Mouse (Mus musculus) gastrocnemius, postnatal 25 days (tissue): ENCODE data around the gene Thrb. TPM values are rescaled to one million over a fixed set of nuclear protein-coding genes. Genes with fewer than 3 reads are reported as not detected.

ENCODE experiments used
- DNase-seq: peaks from one replicate; pipeline ENCODE4 v3.0.0; 2022
- long read RNA-seq, 2 experiments: library from polyadenylated mRNA; stranded (forward); transcript quantifications; one replicate each; pipeline ENCODE4 v2.0.0; 2021
- total RNA-seq, 2 experiments: library from RNA; stranded (reverse); gene quantifications; 1 replicate in 1 of 2; 2 replicates in 1 of 2; pipeline ENCODE4 v1.2.3; 2021

Gene Thrb
- total RNA-seq, result 10 to 100 TPM; 12.3 to 19.2 TPM
- long read RNA-seq, experiment 1, partial matches to known transcripts, result 0 of 2 reads
- long read RNA-seq, experiment 1, other reads (novel, unspliced or antisense), result 2 of 2 reads
- long read RNA-seq, experiment 2, partial matches to known transcripts, result 0 of 3 reads
- long read RNA-seq, experiment 2, other reads (novel, unspliced or antisense), result 3 of 3 reads

DNA sequence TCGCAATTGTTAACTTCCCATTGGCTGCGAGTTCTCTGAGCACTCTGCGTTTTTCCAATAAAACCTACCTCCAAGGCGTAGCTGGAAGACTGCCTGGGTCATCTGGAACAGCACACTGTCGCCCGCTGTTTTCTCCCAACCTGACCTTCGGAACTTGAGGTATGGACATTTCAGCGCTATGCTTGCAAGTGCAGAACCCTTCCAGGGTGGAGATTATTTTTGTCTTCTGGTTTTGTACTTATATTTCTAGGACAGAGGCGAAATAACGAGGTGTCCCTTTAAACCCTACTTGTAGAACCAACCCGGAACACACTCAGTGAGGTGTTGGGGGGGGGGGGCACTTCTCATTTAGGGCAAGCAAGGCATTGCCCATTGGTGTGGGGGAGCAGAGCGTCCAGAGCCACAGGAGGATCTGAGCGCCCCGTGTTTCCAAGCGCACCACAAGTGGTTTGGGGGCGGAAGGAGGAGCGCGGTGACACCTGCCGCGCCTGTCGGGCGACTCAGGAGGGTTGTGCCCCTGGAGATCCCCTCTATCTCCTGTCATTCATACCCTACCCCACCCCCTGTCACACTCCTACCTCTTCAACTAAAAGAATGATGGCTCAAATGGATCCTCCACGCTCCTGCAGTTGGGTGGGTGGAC is at the start of gene Thrb:
Thrb (plus strand) TSS at position 576 of the 643 bp plus-strand sequence.
- DNase-seq, result peak; percentile 19

DNA sequence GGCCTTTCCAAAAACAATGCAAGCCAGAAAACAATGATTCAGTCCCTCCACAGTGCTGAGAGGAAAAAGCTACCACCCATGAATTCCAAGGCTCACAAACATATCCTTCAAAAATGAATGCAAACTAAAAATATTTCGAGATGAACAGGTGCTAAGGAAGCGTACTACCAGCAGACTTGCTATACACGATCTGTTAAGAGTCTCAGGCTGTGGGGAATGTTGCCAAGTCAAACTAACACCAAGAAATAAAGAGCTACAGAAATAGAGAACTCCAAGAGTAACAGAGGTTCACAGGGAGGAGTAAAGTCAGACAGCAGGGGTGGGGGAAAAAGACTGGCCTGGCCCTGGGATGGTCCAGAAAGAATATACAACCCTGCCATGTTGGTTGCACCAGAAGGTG is 38.4 kb upstream of the Thrb start:
- DNase-seq, result no peak

DNA sequence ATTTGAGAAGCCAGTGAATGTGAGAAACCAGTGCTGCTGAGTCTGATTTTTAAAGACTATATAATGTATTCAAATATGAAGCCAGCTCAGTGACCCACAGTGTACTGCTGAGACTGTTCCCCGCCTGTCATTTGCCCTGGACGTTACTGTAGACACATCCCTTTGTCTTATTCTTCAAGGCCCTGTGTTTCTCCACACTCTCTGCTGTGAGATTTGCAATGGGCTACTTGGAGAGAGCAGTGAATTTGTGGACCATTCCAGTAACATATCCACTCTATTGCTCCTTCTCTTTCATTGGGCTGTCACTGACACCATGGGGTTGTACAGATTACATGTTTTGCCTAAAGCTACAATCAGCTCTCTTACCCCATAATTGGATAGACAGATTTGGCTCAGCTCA is 36.1 kb upstream of the Thrb start:
- no peak for DNase-seq

DNA sequence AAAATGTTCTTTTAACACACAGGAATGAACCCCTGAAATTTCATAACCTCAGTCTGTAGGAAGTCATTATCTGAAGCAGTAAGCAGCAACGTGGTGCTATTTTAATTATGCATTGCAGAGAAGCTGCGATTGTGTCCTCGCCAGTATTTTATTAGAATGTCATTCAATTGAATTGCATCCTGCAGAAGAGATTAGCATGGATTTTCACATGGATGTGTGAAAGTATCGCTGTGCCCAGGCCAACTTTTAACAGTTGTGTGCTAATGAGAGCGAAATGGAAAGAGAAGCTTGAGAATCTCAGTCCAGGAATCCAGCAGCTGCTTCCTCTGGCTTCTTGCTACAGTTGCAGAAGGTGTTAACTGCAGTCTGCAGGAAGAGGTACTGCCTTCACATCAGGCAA is 30.8 kb upstream of the Thrb start:
- DNase-seq, result no peak

DNA sequence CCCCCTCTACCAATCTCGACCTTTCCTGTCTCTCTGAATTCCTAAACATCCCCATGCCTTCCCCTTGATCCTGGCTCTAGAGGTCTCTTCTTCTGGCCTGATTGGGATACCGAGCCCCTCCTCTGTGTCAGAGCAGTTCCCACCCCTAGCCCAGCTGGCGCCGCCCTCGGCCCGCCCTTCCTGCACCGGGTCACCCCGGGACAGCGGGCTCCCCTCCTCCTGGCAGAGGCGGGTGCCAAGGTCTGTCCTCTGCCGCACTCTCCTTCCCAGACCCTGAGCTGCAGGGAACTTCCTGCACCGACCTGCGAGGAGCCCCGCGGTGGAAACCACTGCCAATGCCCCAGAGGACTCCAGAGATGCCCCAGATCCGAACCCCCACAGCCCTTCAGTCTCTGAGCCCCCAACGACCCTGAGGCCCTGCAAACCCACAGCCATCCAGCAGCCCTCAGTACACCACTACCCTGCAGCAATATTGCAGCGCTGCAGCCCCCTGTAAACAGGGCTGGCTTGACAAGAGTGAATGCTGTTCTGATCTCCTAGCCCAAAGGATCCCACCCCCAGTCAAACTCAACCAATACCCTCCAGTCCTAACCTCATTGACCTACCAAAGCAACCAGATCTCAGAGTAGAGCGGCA is 27.1 kb upstream of the Thrb start:
- DNase-seq, result peak; percentile 72

DNA sequence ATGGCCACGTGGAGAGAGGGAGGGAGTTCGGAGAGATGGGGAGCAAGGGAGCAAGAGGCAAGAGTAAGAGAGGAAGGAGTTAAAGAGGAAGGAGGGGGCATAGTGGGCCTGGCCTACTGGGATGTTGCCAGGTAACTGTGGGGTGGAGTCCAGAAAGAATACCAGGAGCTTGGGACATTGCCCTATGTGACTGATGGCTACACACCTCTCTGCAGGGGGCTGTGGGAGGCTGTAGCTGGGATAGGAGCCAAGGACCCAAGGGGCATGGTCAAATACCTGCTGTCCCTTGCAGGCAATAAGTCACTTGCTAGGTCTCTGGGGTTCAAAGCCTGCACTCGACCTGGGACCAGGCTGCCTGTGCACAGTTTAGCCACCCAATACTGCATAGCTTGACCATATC is 23.1 kb upstream of the Thrb start:
- no peak for DNase-seq

DNA sequence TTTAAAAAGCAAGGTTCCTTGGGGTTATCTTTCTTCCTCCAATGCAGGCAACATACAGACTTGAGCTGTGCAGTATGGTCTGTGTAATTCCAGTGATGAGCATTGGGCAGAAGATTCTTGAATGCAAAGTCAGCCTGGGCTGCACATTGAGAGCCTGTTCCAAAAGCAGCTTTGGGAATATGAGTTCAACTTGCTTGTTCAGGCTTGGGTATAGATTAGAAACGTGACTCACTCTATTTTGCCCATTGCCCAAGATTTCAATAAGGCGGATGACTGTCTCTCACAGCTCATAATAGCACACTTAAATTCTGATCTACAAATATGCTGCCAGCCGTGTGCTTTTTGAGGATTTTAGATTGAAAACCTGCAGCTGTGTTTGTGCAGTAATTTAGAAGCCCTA is 18.3 kb upstream of the Thrb start:
- DNase-seq, result no peak

DNA sequence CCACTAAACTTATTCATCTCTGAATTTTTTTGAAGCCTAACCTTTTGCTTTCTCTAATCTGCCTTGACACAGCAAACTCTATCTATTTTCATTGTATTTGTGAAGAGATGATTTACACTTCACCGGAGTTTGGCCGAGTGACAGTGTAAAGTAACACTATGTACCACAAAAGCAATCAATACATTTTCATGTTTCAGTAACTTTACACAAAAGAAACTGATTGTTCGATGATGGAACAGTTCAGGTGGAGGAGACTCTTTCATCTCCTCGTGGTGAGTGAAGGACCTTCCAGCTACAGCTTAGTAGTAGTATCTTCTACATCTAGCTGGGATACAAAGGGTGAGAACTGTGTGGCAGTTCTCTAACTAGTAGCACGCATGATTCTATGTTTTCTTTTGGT is 5.0 kb upstream of the Thrb start:
- DNase-seq, result no peak

DNA sequence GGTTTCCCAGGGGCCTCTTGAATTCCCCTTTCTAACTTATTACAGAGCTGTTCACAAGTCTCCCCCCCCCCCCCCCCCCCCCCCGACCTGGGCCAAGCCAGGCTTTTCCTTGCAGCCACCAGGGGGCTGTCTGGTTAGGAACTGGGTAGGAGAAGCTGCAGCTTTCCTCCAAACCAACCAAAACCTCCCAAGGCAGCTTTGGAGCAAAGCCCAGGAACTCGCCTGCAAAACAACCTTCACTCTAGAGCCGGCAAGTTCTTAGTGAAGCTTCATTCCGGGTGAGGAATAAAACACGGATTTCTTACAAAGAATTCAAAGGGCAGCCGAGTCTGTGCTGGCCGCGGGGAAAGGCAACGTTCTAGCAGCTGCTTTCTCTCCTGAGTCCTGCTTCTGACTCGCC is 1.0 kb upstream of the Thrb start:
- DNase-seq, result peak; percentile 81

DNA sequence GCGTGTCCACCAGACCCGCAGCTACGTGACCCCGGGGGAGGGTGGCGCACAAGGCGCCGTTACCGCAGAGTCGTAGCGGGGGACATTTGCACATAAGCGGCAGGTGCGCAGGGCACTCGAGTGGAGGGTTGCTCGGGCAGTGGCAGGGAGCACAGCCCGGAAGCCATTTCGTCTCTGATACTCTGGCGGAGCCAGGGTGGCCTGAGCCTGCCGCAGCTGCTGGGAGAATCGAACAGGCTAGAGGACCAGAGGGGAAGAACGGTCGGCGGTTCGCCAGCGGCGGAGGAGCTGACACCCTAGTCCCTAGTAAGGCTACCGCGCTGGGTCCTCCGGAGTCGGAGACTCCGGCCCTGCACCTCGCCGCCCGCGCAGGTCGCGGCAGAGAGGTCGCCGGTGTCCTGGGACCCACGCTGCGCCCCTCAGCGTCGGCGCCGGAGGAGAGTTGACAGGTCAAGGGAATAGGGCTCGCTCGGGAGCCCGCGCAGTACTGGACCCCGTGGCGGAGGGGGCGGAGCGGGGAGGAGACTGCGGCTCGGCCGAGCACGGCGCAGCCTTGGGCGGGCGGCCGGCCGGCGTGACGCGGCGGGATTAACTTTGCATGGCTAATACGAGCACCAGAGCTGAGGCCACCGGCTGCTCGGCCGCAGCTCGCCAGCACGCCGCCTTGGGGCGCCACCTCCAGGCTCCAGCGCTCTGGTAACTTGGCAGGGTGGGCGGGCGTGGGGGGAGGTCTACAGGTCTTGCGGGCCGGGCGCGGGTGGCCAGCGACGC is 453 bp downstream of the Thrb start:
- DNase-seq, result peak; percentile 90

DNA sequence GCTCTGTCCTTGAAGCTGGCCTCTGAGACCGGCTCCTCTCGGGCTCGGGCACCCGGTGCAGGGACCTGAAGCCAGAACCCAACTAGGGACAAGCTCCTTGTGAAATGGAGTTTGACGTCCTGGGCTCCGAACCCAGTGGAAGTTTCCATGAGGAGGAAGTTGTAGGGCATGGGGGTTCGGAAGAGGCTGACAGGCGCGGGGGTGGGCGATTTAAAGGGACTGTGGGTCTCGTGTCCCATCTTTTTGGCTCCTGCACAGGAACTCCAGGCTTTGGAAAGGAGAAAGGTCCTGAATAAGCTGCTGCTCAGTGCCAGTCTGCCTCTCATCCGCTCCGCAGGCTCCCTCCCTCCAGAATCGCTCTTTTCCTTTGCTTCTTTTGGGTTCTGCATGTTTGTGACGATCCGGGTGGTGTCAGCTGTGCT is 1.1 kb downstream of the Thrb start:
- no peak for DNase-seq

DNA sequence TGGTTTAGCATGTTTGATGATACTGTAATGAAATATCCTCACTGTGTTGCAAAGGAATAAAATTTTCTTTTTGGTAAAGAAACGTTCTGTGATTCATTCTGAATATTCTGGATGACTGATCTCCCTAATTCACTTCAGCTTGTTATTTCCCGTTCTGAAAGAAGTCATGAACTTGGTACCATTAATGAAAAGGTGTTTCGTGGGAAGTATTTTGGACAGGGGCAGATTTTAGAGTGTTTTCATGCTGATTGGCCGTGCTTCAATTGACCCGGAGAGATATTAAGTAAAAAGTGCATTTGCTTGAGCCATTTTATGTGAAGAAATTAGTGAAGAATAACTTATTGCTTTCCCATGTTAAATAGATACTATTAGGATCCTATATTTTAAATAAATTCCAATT is 2.0 kb downstream of the Thrb start:
- no peak for DNase-seq

DNA sequence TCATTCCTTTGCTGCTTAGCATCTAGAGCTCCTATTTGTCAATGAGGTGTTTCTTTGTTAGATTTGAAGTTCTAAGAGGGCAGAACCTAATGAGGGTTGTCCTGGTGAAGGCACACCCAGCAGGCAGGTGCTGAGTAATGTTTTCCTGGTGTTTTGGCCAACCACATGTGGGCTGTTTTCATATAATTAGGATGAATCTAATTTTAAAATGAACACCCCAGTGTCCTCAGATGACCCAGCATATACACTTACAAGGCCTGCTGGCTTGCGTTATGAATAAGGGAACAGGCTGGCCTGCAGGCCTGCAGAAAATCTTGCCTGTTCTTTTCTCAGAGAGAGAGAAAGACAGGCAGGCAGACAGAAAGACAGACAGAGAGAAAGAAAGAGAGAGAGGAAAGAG is 14.3 kb downstream of the Thrb start:
- peak; percentile 23 for DNase-seq

DNA sequence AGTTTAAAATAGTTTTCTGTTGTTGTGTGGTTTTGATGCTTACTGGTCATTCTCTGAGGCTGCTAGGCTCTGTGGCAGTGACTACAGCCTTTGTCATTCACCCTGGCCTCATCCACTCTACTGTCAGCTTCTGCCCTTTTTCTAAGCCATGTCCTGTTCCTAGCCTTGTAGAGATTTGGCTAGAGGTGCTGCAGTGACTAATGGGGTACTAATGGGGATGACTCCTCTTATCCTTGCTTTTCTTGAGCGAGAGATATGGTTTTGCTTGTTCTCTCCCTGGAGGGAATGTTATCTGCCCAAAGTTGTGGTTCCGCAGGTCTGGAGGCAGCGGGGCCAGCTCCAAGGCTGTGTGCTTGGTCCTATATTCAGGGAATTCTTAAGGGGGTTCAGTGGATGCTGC is 15.2 kb downstream of the Thrb start:
- no peak for DNase-seq

DNA sequence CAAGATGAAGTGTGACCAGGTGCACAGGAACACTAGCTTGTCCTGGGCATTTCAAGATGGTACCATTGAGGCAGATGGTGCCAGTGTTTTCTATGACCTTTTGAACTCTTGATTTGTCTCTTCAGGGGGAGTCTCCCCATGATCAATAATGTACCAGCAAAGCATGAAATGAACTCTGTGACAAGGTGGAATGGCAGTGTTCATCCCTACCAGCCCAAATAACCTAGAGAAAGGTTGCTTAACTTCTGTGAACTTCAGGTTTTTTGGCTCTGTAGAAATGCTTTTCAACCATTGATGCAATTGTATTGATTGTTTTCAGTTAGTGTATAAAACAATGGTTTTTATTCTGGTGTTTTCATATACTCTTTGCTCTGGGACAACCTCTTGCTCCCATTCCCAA is 21.4 kb downstream of the Thrb start:
- no peak for DNase-seq

DNA sequence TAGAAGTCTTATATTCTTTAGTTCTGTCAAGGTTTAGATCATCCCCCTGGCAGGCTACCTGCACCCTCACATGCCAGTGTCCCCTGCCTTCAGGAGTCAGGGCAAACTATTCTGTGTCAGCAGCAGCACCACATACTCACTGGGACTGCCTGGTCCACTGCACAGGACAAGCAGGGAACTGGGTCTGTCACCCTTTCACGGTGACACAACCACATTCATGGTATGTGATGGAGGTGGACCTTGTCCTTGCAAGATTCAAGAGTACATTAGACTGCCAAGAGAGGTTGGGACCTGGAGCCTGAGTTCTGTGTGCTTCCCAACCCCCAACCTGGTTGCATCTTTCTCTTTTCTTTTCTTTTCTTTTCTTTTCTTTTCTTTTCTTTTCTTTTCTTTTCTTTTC is 24.8 kb downstream of the Thrb start:
- no peak for DNase-seq

DNA sequence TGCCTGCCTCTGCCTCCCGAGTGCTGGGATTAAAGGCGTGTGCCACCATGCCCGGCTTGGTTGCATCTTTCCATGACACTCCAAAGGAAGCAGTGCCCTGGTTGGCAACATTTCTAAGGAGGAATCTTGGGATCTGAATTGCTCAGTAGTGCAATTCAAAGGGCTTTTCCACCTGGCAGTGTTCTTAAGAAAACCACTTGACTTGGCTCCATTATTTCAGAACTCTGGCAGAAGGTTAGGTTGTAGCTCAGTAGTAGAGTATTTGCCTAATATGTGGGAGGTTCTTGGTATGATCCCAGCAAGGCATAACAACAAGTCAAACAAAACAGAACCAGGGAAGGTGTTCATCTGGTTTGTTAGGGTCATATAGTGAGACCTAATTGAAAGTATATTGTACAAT is 25.4 kb downstream of the Thrb start:
- no peak for DNase-seq

DNA sequence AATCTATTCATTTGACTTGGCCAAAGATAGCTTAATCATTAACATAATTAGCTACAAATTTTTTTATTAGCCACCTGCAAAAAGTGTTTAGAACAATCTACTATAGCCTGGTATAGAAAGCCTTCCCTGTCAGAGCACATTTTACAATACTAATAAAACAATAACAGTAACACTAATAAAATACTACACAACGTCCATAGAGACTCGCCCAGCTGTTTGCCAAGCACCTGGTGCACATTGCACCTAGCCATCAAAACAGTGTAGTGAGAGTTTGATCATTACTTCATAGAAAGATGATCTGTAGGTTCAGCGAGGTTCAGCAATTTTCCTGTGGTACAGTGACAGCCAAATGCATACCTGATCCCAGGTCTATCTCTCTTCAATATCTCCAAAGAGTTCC is 26.9 kb downstream of the Thrb start:
- no peak for DNase-seq

DNA sequence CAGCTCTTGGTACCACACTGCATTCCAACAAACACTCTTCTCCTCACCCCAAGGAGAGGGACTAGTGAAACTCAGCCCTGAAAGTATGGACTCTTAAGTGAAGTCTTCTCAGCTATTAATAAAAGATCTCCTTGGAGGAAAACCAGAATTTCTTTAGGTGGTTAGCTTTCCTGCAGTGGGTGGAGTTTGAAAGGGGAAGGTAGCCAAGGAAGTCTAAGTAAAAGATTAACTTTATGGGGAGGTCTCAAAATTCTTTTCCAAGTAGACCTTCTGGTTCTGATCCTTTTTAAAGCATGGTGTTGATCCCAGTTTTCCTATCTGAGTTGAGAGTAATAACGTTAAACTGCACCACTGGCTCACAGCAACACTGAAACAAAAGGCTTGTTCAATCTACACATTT is 31.2 kb downstream of the Thrb start:
- DNase-seq, result no peak

DNA sequence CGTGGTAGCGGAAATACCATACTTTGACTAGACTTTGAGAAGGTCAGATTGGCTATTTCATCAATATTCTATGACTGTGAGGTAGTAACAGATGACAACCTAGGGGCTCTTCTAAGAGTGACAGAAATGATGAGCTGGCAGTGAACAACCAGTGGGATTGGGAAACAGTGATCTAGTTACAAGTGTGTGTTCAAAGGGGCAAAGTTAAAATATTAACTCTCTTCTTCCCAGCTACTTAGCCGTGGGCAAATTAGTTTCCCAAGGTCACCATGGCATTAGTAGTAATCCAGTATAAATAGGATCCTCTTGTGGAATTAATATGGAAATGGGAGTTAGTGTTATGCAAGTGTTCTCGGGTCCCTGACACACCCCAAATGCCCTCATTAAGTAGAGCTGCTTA is 35.5 kb downstream of the Thrb start:
- DNase-seq, result no peak

DNA sequence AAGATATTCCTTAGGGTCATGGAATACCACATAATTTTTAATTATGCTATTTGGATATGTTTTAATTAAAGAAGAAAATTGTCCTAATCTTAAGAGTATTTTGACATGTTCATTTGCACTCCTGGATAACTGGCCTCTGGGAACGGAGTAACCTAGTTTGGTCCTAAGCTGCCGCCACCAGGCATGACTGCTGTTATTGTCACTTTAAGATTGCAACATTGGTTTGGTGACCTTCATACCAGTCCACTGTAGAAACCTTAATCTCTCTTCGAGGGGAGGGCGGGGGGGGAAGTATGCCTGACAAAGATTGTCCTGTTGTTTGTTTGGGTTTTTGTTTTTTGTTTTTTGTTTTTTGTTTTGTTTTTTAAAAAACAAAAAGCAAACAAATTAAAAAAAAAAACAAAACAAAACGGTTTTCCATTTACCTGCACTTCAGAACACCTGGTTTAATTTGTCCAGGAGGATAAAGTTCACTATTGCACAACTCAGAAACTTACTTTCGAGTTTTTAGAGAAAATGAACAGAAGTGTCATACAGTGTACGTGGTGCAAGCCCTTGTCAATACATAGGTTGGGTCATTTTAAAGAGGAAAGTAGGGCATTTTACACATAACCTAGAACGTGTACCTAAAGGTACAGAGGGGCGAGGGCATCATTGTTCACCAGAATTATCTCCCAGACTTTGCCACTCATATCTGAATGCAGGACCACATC is 38.0 kb downstream of the Thrb start:
- no peak for DNase-seq

DNA sequence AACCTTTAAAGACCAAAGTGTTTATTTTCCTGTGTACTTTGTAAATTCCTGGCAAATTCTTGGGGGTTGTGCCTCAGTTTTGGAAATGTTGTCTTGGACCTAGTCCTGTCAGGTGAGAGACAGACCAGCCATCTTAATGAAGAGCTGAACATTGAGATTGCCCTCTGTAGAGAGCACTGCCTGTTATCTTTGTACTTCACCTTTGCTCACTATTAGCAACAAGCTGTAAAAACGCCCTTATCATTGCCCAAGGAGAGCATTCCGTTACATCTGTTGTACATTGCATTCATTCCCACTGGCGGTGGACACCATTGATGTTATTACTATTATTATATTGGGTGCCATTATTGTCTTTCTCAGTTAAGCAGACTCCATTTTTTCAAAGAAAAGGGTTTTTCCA is 40.2 kb downstream of the Thrb start:
- DNase-seq, result no peak
